Mouse (Mus musculus): Measurements from ENCODE around the gene Ccdc148. TPM values are rescaled to one million over a fixed set of nuclear protein-coding genes. Genes with fewer than 3 reads are reported as not detected.

The Ccdc148 gene
- polyA plus RNA-seq, 1 experiment from 2014 or later, result 1.2 TPM

DNA sequence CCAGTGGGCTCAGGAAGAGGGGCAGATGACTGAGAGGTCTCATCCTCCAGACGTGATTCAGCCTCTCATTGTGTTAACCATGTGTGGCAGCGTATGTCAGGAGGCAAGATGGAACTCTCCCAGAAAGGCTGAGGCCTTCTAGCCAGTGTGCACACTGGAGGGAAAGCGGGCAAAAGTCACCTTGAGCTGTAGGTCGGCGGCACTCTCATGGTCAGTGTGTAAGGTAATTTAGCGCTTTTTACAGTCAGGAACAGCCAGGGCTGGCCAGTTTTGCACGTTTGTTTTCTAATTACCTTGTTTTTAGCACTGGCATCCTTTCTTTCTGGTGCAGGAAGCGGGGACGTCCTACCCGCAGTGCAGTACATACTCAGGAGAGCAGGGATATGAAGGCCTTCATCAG lies 29.7 kb upstream of the Ccdc148 start:
- Histone ChIP-seq H3K4me3 (no peak overlapping the region), H3K4me1 (replicated peaks) (0 out of 2 replicates have a peak, but pooled peaks cover 6% of the 10 kb centered on the region), H3K9me3 (no peaks in the 10 kb centered on the region), H3K36me3 (peaks cover 26% of the 10 kb centered on the region), H3K27me3 (ENCODE audit: insufficient read depth, poor library complexity, severe bottlenecking) (no peaks in the 10 kb centered on the region), H3K27ac (no peak overlapping the region)
- DNase-seq (ENCODE audit: low spot score), result no peak
- 88% methylated on average over 10 of the region's 10 CpGs for WGBS

DNA sequence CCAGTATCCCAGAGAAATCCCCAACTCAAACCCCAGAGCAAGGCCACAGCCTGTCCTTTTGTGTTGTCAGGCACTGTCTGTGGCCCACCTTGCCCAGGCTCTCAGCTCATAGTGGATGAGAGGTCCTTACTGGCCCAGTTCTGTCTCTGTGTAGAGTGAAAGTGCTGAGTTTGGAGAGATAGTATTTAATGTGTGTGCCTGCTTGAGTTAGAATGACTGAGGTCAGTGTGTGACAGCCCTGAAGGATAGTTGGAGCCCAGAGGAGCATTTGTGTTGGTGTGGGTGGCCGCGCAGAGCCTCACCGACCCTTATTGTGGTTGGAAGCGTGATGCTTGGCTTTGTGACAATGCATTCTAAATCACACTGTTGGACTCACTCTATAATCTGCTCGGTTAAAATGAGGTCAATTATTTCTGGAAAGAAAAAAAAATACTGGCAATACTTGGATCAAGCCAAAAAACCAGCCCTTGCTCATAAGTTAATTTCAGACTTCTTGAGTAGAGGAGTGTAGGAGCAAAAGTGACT lies 29.2 kb upstream of the Ccdc148 start:
- Histone ChIP-seq H3K4me3 (no peak overlapping the region), H3K27me3 (ENCODE audit: insufficient read depth, poor library complexity, severe bottlenecking) (no peaks in the 10 kb centered on the region), H3K36me3 (peaks cover 26% of the 10 kb centered on the region), H3K9me3 (no peaks in the 10 kb centered on the region), H3K27ac (no peak overlapping the region), H3K4me1 (replicated peaks) (0 out of 2 replicates have a peak, but pooled peaks cover 6% of the 10 kb centered on the region)
- DNase-seq (ENCODE audit: low spot score), result no peak
- 90% methylated on average over 5 of the region's 5 CpGs for WGBS

DNA sequence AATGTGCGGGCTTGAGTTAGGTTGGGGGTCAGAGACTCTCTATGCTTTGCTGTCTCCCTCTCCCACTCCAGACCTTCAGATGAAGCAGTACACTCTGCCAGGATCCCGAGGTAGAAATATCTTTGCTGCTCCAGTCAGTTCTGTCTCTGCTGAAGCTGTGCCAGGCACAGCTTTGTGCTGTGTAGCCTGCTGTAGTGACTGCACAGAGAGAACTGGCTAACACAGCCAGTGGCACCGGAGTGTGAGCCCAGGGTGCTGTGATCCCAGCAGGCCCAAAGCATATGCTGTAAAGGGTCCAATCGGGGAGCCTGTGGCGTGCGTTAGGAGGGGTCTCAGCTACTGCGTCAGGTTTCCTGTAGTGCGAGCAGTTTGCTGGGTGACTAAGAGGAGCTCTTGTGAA lies 27.8 kb upstream of the Ccdc148 start:
- H3K9me3 ChIP-seq, result no peaks in the 10 kb centered on the region
- no peaks in the 10 kb centered on the region for H3K27me3 ChIP-seq (ENCODE audit: insufficient read depth, poor library complexity, severe bottlenecking)
- H3K4me3 ChIP-seq, result no peak overlapping the region
- no peak overlapping the region for H3K27ac ChIP-seq
- no peak for DNase-seq (ENCODE audit: low spot score)
- 91% methylated on average over 8 of the region's 8 CpGs for WGBS
- H3K36me3 ChIP-seq, result peaks cover 26% of the 10 kb centered on the region
- H3K4me1 ChIP-seq (replicated peaks), result 0 out of 2 replicates have a peak, but pooled peaks cover 6% of the 10 kb centered on the region

DNA sequence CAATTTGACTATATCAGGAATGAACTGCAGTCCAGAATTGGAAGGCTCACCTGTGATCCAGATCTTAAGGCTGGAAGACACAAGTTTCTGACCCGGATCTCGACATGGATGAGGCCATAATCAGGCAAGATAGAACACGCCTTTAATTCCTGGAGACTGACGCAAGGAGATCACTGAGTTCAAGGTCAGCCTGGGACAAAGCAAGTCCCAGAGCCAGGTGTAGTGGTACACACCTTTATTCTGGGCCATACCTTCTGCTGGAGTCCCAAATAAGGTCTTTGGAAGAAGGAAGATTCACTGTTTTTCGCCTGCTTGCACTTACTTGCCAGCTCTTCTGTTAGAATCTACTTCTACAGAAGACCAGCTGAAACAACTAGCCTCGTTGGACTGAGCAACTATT lies 26.5 kb upstream of the Ccdc148 start:
- H3K4me3 ChIP-seq, result no peak overlapping the region
- WGBS, result 96% methylated on average over 6 of the region's 6 CpGs
- no peak for DNase-seq (ENCODE audit: low spot score)

DNA sequence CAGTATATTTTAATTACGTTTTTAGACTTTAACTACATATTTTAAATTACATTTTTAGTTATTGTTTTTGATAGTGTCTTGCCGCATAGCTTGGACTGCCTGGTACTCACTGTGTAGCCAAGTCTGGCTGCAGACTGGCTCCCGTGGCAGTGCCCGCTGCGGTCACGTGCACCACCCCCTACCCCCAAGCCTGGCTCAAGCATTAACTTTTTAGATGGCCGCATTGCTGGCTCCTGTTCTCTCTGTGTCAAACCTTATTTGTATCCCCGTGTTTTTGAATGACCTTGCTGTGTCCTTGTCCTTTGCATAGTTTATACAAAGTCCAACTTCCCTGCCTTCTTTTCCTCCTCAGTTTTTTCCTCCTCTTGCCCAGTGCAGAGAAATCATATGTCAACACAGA lies 25.6 kb upstream of the Ccdc148 start:
- no peak overlapping the region for H3K4me3 ChIP-seq
- H3K9me3 ChIP-seq, result no peaks in the 10 kb centered on the region
- WGBS, result 96% methylated on average over 8 of the region's 8 CpGs

More for the DNA sequence above, 26.5 kb upstream of the Ccdc148 start:
- Histone ChIP-seq H3K27ac (no peak overlapping the region), H3K36me3 (peaks cover 26% of the 10 kb centered on the region), H3K27me3 (ENCODE audit: insufficient read depth, poor library complexity, severe bottlenecking) (no peaks in the 10 kb centered on the region), H3K4me1 (replicated peaks) (0 out of 2 replicates have a peak, but pooled peaks cover 6% of the 10 kb centered on the region), H3K9me3 (no peaks in the 10 kb centered on the region)

DNA sequence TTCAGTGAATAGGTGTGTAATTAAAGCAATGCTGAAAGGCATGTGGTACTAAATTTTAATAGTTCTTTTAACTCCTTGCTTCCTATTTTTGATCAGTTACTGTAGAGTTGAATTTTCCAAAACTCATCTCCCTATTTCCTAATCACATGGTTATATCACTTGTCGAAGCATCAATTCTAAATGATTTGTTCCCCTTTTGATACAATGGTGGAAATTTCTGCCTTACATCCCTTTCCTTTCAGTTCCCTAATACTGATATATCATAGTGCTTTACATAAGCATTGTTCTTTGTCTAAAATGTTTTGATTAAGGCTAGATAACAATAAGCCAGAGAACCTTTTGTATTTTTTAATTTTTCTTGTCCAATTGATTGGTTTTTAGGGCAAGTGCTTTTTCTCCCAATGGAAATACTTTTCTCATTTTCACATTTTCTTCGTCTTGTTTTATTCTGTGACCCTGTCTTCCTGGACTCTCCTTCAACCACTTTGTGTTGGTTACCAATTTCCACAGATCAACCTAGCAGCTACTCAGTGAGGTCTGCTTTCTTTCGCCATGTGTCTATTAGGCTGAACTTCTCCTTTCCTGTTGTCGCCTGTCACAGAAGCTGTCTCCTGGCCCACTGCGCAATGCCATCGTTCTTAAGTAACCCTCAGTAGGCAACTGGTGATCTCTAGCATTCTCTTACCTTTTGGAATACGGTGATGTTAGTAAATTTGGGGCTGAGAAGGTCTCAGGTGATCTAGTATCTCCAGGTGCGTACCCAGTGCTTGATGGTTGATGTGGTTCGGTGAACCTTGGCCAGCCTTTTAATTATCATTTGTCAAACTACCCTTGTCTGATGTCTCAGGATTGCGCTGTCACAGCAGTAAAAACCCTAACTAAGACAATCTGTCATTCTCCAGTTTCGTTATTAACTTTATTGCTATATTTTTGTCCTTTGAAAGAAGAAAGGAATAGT lies 23.9 kb upstream of the Ccdc148 start:
- 94% methylated on average over 11 of the region's 11 CpGs for WGBS
- H3K36me3 ChIP-seq, result peaks cover 21% of the 10 kb centered on the region
- DNase-seq (ENCODE audit: low spot score), result no peak
- H3K27me3 ChIP-seq (ENCODE audit: insufficient read depth, poor library complexity, severe bottlenecking), result no peaks in the 10 kb centered on the region
- H3K9me3 ChIP-seq, result no peaks in the 10 kb centered on the region
- H3K4me1 ChIP-seq (replicated peaks), result peaks cover 8% of the 10 kb centered on the region; the same call in 1 of the 2 replicates
- no peak overlapping the region for H3K4me3 ChIP-seq
- H3K27ac ChIP-seq, result no peak overlapping the region

More for the DNA sequence above, 25.6 kb upstream of the Ccdc148 start:
- Histone ChIP-seq H3K4me1 (replicated peaks) (0 out of 2 replicates have a peak, but pooled peaks cover 3% of the 10 kb centered on the region), H3K36me3 (peaks cover 22% of the 10 kb centered on the region), H3K27me3 (ENCODE audit: insufficient read depth, poor library complexity, severe bottlenecking) (no peaks in the 10 kb centered on the region), H3K27ac (no peak overlapping the region)
- no peak for DNase-seq (ENCODE audit: low spot score)

DNA sequence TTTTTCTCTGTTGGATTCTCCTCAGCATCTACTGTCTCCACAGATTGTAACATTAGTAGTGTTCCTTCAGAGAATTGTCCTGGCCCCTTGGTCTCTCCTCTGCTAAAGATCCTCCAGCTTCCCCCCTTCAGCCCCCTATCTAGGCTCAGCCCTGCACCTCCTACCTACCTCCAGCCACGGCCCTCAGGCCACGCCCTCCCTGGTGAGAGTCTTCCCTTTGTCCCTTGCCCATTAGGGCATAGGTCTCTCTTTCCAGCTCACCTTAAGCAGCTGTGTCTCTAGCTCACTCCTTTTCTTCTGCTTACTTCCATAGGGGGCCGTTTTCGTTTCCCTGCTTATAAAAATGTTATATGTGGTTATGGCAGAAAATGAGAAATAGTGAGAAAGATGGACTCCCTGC lies 23.1 kb upstream of the Ccdc148 start:
- WGBS, result 82% methylated on average over 4 of the region's 4 CpGs
- no peak for DNase-seq (ENCODE audit: low spot score)
- peaks cover 18% of the 10 kb centered on the region for H3K36me3 ChIP-seq
- H3K27me3 ChIP-seq (ENCODE audit: insufficient read depth, poor library complexity, severe bottlenecking), result no peaks in the 10 kb centered on the region
- H3K4me3 ChIP-seq, result no peak overlapping the region
- no peak overlapping the region for H3K27ac ChIP-seq
- H3K9me3 ChIP-seq, result no peaks in the 10 kb centered on the region
- H3K4me1 ChIP-seq (replicated peaks), result peaks cover 15% of the 10 kb centered on the region

DNA sequence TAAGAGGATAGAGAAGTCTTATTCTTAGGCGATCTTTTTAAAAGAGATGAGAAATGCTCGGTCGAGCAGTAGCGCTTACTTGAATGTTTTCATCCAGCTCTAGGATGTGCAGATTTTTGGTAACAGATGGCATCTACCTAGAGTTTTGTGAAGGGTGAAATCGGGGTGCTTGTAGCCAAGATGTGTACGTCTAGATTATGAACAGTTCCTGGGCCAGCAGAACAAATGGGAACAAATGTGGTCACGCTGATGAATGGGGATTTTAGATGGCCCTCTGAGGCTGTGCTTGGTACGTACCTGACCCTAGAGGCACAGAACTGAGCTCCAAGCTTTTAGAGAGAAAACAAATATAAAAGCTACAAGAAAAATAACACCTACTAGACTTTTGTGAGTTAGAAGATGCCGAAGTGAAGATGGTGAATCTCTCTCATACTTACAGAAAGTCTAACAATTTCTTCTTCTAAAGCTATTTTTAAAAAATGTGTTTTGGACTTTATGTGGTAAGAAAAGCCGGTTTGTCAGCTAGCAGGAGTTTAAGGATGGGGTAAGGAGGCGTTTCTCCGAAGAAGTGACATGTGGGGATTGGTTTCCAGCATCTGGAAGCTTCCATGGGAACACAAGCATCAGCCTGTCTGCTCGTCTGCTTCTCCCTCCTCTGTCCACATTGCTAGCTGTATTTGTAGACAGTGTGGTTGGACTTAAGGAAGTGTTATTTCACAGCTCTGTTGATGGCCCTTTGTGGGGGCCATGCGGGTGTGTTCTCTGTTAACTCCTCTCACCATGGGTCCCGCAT lies 21.0 kb upstream of the Ccdc148 start:
- 91% methylated on average over 15 of the region's 15 CpGs for WGBS
- Histone ChIP-seq H3K4me3 (no peak overlapping the region), H3K36me3 (0 out of 2 replicates have a peak, but pooled peaks cover under 1% of the 10 kb centered on the region), H3K27ac (no peak overlapping the region), H3K9me3 (no peaks in the 10 kb centered on the region), H3K4me1 (replicated peaks) (peaks cover 20% of the 10 kb centered on the region), H3K27me3 (ENCODE audit: insufficient read depth, poor library complexity, severe bottlenecking) (no peaks in the 10 kb centered on the region)
- DNase-seq (ENCODE audit: low spot score), result no peak

DNA sequence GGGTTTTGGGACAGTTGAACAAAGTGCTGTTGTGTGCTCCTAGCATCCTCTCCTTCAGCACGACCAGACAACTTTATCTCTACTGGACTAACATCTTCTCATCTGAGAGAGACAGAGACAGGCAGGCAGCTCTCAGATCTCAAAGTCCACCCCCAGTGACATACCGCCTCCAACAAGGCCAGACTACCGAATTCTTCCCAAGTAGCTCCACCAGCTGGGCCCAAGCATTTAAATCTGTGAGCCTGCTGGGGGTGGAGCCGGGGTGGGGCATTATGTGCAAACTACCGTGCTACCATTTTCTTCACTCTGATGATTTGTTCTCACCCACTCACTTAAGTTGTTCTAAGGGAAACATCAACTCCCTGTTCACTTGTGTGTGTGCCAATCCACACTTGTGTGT lies 19.0 kb upstream of the Ccdc148 start:
- H3K9me3 ChIP-seq, result no peaks in the 10 kb centered on the region
- no peaks in the 10 kb centered on the region for H3K27me3 ChIP-seq (ENCODE audit: insufficient read depth, poor library complexity, severe bottlenecking)
- WGBS, result 59% methylated on average over 5 of the region's 5 CpGs
- no peak for DNase-seq (ENCODE audit: low spot score)
- H3K4me1 ChIP-seq (replicated peaks), result peaks cover 20% of the 10 kb centered on the region
- no peak overlapping the region for H3K27ac ChIP-seq
- no peak overlapping the region for H3K4me3 ChIP-seq
- H3K36me3 ChIP-seq, result no peaks in the 10 kb centered on the region

DNA sequence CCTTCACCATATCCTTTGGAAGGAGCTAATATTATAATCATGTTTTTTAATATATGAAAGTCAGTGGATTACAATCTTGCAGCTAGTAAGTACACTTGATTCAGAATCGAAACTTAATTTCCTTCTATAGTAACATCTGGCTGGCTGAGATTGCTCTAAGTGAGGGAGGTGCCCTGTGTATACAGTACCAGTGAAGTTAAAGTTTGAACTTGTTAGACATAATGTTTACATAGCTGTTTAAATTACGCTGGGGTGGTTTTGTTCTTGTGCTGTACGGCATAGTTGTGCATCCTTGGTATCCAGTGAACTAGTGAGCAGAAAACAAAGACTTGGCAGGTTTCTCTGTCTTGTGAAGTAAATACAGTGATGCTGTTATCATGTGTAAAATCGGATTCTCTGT lies 18.5 kb upstream of the Ccdc148 start:
- H3K36me3 ChIP-seq, result 0 out of 2 replicates have a peak, but pooled peaks cover 4% of the 10 kb centered on the region
- DNase-seq (ENCODE audit: low spot score), result no peak
- no peaks in the 10 kb centered on the region for H3K27me3 ChIP-seq (ENCODE audit: insufficient read depth, poor library complexity, severe bottlenecking)
- WGBS, result 83% methylated on average over 4 of the region's 4 CpGs
- peaks cover 20% of the 10 kb centered on the region for H3K4me1 ChIP-seq (replicated peaks)
- no peaks in the 10 kb centered on the region for H3K9me3 ChIP-seq
- no peak overlapping the region for H3K4me3 ChIP-seq
- H3K27ac ChIP-seq, result no peak overlapping the region

DNA sequence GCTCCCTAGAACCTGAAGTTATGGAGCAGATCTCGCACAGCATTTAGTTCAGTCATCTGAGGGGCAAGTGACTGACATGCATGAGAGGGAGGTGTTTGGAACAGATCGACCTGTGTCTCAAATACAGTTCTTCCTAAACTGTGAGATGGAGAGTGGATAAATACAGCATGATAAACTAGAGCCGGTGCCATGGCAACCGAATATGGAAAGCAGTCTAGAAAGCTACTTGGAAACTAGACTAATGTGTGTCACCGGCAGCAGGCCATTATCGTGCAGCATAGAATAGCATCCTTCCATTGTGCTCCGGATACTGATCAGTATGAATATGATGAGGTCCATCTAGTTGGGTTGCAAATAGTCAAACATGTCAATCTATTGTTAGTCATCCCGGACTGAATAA lies 17.7 kb upstream of the Ccdc148 start:
- H3K4me1 ChIP-seq (replicated peaks), result peaks cover 20% of the 10 kb centered on the region
- DNase-seq (ENCODE audit: low spot score), result no peak
- 0 out of 2 replicates have a peak, but pooled peaks cover 5% of the 10 kb centered on the region for H3K36me3 ChIP-seq
- H3K27me3 ChIP-seq (ENCODE audit: insufficient read depth, poor library complexity, severe bottlenecking), result no peaks in the 10 kb centered on the region
- 89% methylated on average over 8 of the region's 8 CpGs for WGBS
- no peak overlapping the region for H3K4me3 ChIP-seq
- no peaks in the 10 kb centered on the region for H3K9me3 ChIP-seq
- H3K27ac ChIP-seq, result no peak overlapping the region

DNA sequence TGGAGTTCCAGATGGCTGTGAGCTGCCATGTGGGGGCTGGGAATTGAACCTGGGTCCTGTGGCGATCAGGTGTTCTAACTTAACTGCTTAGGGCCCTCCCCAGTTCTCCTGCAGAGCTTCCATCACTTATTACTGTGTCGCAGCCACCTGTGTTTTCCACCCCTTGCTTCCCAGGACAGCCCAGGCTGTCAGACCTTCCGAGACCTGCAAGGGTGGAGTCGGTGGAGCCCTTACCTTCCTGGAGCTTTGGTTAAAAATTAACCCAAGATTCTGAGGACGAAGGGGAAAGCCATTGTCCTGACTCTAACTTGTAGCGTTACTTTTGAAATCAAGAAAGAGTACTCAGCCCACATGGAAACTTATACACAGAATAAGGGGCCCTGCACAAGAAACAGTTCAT lies 15.4 kb upstream of the Ccdc148 start:
- Histone ChIP-seq H3K4me1 (replicated peaks) (peaks cover 20% of the 10 kb centered on the region), H3K4me3 (no peak overlapping the region), H3K36me3 (peaks cover 8% of the 10 kb centered on the region; the same call in 1 of the 2 replicates), H3K27ac (no peak overlapping the region), H3K9me3 (no peaks in the 10 kb centered on the region), H3K27me3 (ENCODE audit: insufficient read depth, poor library complexity, severe bottlenecking) (no peaks in the 10 kb centered on the region)
- WGBS, result 84% methylated on average over 6 of the region's 6 CpGs
- no peak for DNase-seq (ENCODE audit: low spot score)

All from hindbrain, embryonic 10.5 days (tissue).